Mouse (Mus musculus): ENCODE results near the gene Tmem132b. TPM values are rescaled to one million over a fixed set of nuclear protein-coding genes. Genes with fewer than 3 reads are reported as not detected.

The Tmem132b gene
- polyA plus RNA-seq, 1 experiment from 2014 or later: 0.27 TPM

DNA sequence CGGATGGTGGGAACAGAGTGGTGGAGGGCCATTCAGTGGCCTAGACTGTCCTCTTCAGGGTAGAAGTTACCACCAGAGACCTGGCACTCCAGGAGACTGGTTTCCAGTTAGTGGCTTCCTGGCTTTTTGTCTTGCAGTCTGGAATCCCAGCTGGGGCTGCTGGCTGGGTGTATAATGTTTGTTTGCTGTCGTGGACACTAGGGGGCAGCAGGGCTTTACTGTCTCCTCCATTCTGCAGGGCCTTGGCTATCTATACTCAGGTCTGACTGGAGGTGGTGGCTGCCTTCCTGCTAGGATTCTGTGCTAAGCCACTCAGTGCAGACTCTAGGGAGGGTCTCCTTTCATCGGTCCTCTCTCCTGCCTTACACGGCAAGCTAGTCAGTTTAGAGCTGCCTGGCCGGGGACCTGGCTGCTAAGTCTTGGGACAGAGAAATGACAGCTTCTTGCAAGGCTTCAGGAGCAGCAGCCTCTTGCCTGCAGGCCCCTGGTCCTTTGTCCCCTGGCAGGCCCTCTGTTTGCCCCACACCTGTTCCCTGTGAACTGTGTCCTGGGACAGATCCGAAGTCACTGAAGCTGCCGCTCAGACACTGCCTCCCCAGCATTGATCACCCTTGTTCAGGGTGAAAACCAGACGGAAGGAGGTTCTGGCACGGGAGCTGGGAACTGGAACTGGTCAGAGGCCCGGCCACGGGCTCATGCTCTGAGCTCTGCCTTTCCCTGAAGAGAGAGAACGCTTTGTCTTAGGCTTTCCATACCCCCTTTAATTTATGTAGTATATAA is 33.6 kb upstream of the Tmem132b start:
- 66% methylated on average over 12 of the region's 12 CpGs for WGBS
- DNase-seq (ENCODE audit: extremely low spot score, low spot score): peak; percentile 50
- H3K36me3 ChIP-seq (replicated peaks): peaks cover 68% of the 10 kb centered on the region
- H3K9me3 ChIP-seq: no peaks in the 10 kb centered on the region
- H3K4me3 ChIP-seq: no peak overlapping the region
- no peak overlapping the region for H3K27ac ChIP-seq
- H3K27me3 ChIP-seq (ENCODE audit: poor library complexity, severe bottlenecking): no peaks in the 10 kb centered on the region
- 0 out of 2 replicates have a peak, but pooled peaks cover 8% of the 10 kb centered on the region for H3K4me1 ChIP-seq

GRCm38 (mm10) chr5:125501505-125501904 is 30.1 kb upstream of the Tmem132b start:
- H3K27me3 ChIP-seq (ENCODE audit: poor library complexity, severe bottlenecking): no peaks in the 10 kb centered on the region
- 91% methylated on average over 6 of the region's 6 CpGs for whole genome bisulfite sequencing
- DNase-seq (ENCODE audit: extremely low spot score, low spot score): no peak
- H3K9me3 ChIP-seq: no peaks in the 10 kb centered on the region
- H3K27ac ChIP-seq: no peak overlapping the region
- 0 out of 2 replicates have a peak, but pooled peaks cover 8% of the 10 kb centered on the region for H3K4me1 ChIP-seq
- no peak overlapping the region for H3K4me3 ChIP-seq
- peaks cover 71% of the 10 kb centered on the region for H3K36me3 ChIP-seq (replicated peaks)

DNA sequence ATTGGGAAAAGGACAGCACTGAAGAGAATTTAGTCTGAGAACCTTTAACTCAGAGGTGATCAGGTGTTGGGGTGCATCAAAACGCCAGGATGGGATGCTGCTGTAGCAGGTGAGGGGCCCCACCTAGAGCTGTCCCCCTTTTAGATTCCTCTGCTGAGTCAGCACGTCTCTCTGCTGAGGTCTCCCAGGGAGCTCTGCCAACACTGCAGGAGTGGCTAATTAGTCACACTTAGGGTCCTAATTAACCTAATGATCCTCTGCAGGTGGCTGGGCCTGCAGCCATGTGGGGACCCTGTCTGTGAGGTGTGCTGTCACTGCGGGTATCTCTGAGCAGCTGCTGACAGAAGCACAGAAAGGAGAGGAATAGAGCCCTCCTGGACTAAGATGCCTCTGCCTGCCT is 29.4 kb upstream of the Tmem132b start:
- Histone ChIP-seq H3K27ac (no peak overlapping the region), H3K4me3 (no peak overlapping the region), H3K36me3 (replicated peaks) (peaks cover 75% of the 10 kb centered on the region), H3K27me3 (ENCODE audit: poor library complexity, severe bottlenecking) (no peaks in the 10 kb centered on the region), H3K4me1 (0 out of 2 replicates have a peak, but pooled peaks cover 8% of the 10 kb centered on the region), H3K9me3 (no peaks in the 10 kb centered on the region)
- 45% methylated on average over 3 of the region's 3 CpGs for WGBS
- no peak for DNase-seq (ENCODE audit: extremely low spot score, low spot score)

- WGBS: 93% methylated on average over 6 of the region's 6 CpGs
- H3K36me3 ChIP-seq (replicated peaks): peaks cover 88% of the 10 kb centered on the region
- DNase-seq (ENCODE audit: extremely low spot score, low spot score): no peak
Measured at GRCm38 (mm10) chr5:125503628-125504027, 27.9 kb upstream of the Tmem132b start.

GRCm38 (mm10) chr5:125504692-125505091 is 26.9 kb upstream of the Tmem132b start:
- 80% methylated on average over 11 of the region's 11 CpGs for WGBS

More at GRCm38 (mm10) chr5:125503628-125504027, 27.9 kb upstream of the Tmem132b start:
- Histone ChIP-seq H3K27ac (no peak overlapping the region), H3K4me3 (no peak overlapping the region), H3K27me3 (ENCODE audit: poor library complexity, severe bottlenecking) (no peaks in the 10 kb centered on the region), H3K4me1 (0 out of 2 replicates have a peak, but pooled peaks cover 8% of the 10 kb centered on the region), H3K9me3 (no peaks in the 10 kb centered on the region)

GRCm38 (mm10) chr5:125505968-125506367 is 25.6 kb upstream of the Tmem132b start:
- H3K4me3 ChIP-seq: no peak overlapping the region
- H3K36me3 ChIP-seq (replicated peaks): peaks cover 90% of the 10 kb centered on the region
- H3K9me3 ChIP-seq: no peaks in the 10 kb centered on the region
- H3K27ac ChIP-seq: no peak overlapping the region
- DNase-seq (ENCODE audit: extremely low spot score, low spot score): no peak
- H3K4me1 ChIP-seq: 0 out of 2 replicates have a peak, but pooled peaks cover 8% of the 10 kb centered on the region
- no peaks in the 10 kb centered on the region for H3K27me3 ChIP-seq (ENCODE audit: poor library complexity, severe bottlenecking)
- WGBS: 90% methylated on average over 15 of the region's 15 CpGs

More at GRCm38 (mm10) chr5:125504692-125505091, 26.9 kb upstream of the Tmem132b start:
- Histone ChIP-seq H3K27ac (no peak overlapping the region), H3K4me1 (0 out of 2 replicates have a peak, but pooled peaks cover 8% of the 10 kb centered on the region), H3K36me3 (replicated peaks) (peaks cover 91% of the 10 kb centered on the region), H3K4me3 (no peak overlapping the region), H3K27me3 (ENCODE audit: poor library complexity, severe bottlenecking) (no peaks in the 10 kb centered on the region), H3K9me3 (no peaks in the 10 kb centered on the region)
- no peak for DNase-seq (ENCODE audit: extremely low spot score, low spot score)

DNA sequence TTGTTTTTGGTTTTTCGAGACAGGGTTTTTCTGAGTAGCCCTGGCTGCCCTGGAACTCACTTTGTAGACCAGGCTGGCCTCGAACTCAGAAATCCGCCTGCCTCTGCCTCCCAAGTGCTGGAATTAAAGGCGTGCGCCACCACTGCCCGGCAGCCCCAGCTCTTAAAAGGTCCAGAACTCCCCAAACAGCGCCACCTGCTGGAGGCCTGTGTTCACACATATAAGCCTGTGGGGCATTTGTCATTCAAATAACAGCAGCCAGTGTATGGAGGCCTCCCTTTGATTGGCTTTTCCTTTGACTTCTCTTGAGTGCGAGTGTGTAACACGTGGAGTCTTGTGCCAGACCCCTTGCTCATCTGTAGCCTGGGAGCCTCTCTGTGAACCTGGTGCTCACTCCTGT is 24.0 kb upstream of the Tmem132b start:
- Histone ChIP-seq H3K4me1 (0 out of 2 replicates have a peak, but pooled peaks cover under 1% of the 10 kb centered on the region), H3K27me3 (ENCODE audit: poor library complexity, severe bottlenecking) (no peaks in the 10 kb centered on the region), H3K9me3 (no peaks in the 10 kb centered on the region), H3K4me3 (no peak overlapping the region), H3K36me3 (replicated peaks) (peaks cover 92% of the 10 kb centered on the region), H3K27ac (no peak overlapping the region)
- DNase-seq (ENCODE audit: extremely low spot score, low spot score): no peak
- 93% methylated on average over 9 of the region's 9 CpGs for WGBS

GRCm38 (mm10) chr5:125508006-125508405 is 23.6 kb upstream of the Tmem132b start:
- Histone ChIP-seq H3K4me3 (no peak overlapping the region), H3K36me3 (replicated peaks) (peaks cover 92% of the 10 kb centered on the region), H3K27me3 (ENCODE audit: poor library complexity, severe bottlenecking) (no peaks in the 10 kb centered on the region), H3K9me3 (no peaks in the 10 kb centered on the region), H3K27ac (no peak overlapping the region), H3K4me1 (no peaks in the 10 kb centered on the region)
- DNase-seq (ENCODE audit: extremely low spot score, low spot score): no peak
- 94% methylated on average over 10 of the region's 10 CpGs for WGBS

GRCm38 (mm10) chr5:125509541-125509940 is 22.0 kb upstream of the Tmem132b start:
- H3K9me3 ChIP-seq: no peaks in the 10 kb centered on the region
- no peak overlapping the region for H3K4me3 ChIP-seq
- H3K4me1 ChIP-seq: no peaks in the 10 kb centered on the region
- H3K36me3 ChIP-seq (replicated peaks): peaks cover 92% of the 10 kb centered on the region
- H3K27ac ChIP-seq: no peak overlapping the region
- no peaks in the 10 kb centered on the region for H3K27me3 ChIP-seq (ENCODE audit: poor library complexity, severe bottlenecking)
- peak; percentile 50 for DNase-seq (ENCODE audit: extremely low spot score, low spot score)
- WGBS: 51% methylated on average over 5 of the region's 5 CpGs

DNA sequence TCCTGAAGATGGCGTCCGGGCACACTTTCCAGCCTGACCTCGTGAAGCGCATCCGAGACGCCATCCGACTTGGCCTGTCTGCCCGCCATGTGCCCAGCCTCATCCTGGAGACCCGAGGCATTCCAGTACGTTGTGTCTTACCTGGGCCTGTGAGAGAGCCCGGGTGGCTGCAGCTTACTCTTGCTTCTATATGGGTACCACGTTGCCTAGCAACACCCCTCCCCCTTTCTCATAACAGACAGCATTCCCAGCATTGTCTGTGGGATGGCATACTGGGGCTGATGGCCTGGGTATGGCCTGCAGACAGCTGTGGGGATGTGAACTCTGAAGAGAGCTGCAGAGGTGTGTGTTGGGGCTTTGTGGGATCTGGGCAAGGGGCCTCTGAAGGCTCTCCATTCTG is 16.6 kb upstream of the Tmem132b start:
- Histone ChIP-seq H3K4me3 (no peak overlapping the region), H3K27me3 (ENCODE audit: poor library complexity, severe bottlenecking) (no peaks in the 10 kb centered on the region), H3K27ac (no peak overlapping the region), H3K4me1 (no peaks in the 10 kb centered on the region), H3K36me3 (replicated peaks) (peaks cover 81% of the 10 kb centered on the region), H3K9me3 (no peaks in the 10 kb centered on the region)
- DNase-seq (ENCODE audit: extremely low spot score, low spot score): no peak
- WGBS: 90% methylated on average over 12 of the region's 12 CpGs

- Histone ChIP-seq H3K9me3 (no peaks in the 10 kb centered on the region), H3K27ac (no peak overlapping the region), H3K27me3 (ENCODE audit: poor library complexity, severe bottlenecking) (no peaks in the 10 kb centered on the region), H3K36me3 (replicated peaks) (peaks cover 45% of the 10 kb centered on the region), H3K4me3 (no peak overlapping the region), H3K4me1 (peaks cover 9% of the 10 kb centered on the region)
- 69% methylated on average over 5 of the region's 5 CpGs for WGBS
- no peak for DNase-seq (ENCODE audit: extremely low spot score, low spot score)
Measured at GRCm38 (mm10) chr5:125518640-125519039, 12.9 kb upstream of the Tmem132b start.

DNA sequence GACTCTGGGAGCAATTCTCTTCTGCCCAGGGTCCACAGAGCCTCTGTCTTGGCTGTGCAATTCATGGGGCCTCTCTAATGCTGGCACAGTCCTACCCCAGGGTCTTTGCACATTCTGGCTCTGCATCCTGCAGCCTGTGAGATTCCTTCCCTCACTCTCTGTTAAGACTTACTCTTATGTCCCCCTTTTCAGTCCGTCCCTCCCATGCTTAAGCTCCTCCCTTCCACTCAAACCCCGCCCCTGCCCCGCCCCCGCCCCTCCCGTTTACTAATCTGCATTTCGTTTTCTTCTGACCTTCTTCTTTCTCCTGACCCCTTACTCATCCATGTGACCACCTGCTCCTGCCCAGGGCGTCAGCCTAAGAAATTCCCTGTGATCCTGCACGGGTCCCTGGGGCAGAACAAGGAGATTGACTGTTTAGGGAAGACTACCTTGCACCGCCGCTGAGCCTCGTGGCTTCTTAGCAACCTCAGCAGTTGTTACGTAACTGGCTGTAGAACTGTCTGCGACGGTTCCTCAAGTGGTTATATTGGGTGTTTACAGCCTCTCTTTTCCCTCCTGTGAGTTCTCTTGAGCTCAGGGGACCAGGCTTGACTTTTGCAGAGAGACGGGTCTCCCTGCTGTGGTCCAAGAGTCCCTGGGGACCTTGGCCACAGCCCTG is 10.5 kb upstream of the Tmem132b start:
- peaks cover 9% of the 10 kb centered on the region for H3K4me1 ChIP-seq
- peaks cover 5% of the 10 kb centered on the region; the same call in 1 of the 2 replicates for H3K9me3 ChIP-seq
- peaks cover 21% of the 10 kb centered on the region for H3K36me3 ChIP-seq (replicated peaks)
- no peaks in the 10 kb centered on the region for H3K27me3 ChIP-seq (ENCODE audit: poor library complexity, severe bottlenecking)
- no peak for DNase-seq (ENCODE audit: extremely low spot score, low spot score)
- peak overlapping the region; percentile 22 for H3K4me3 ChIP-seq
- WGBS: 20% methylated on average over 15 of the region's 15 CpGs
- H3K27ac ChIP-seq: no peak overlapping the region

DNA sequence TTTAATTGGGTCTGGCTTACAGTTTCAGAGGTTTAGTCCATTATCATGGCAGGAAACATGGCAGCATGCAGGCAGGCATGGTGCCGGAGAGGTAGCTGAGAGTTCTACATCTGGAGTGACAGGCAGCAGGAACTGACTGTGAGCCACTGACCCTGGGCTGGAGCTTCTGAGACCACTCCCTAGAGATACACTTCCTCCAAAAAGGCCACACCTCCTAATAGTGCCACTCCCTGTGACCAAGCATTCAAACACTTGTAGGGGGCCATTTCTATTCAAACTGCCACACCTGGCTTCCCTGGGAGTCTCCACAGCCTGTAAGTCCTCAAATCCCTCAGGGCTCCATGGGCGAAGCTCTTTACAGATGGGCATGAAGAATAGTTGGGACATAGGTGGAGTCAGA is 8.2 kb upstream of the Tmem132b start:
- Histone ChIP-seq H3K4me1 (peaks cover 9% of the 10 kb centered on the region), H3K9me3 (peaks cover 13% of the 10 kb centered on the region), H3K27ac (no peak overlapping the region), H3K4me3 (no peak overlapping the region), H3K27me3 (ENCODE audit: poor library complexity, severe bottlenecking) (peaks cover 11% of the 10 kb centered on the region), H3K36me3 (replicated peaks) (no peaks in the 10 kb centered on the region)
- WGBS: 92% methylated on average over 2 of the region's 2 CpGs
- no peak for DNase-seq (ENCODE audit: extremely low spot score, low spot score)

Measured in forebrain, embryonic 10.5 days (tissue).